Mouse (Mus musculus) midbrain, postnatal 0 days (tissue): ENCODE measurements around the gene Ptbp1. TPM values are rescaled to one million over a fixed set of nuclear protein-coding genes. Genes with fewer than 3 reads are reported as not detected.

Experiments used
- ATAC-seq: fragments of 200-750 bp; cut with Nextera tagmentation; 2 replicates; pipeline ENCODE4 v1.8.0; 2017; ENCODE audit warnings: moderate number of reproducible peaks, mild to moderate bottlenecking, moderate TSS enrichment, moderate library complexity; ENCODE audit not compliant: low FRiP score
- DNase-seq: peaks from one replicate; pipeline ENCODE4 v3.0.0-alpha.2; 2015; ENCODE audit warnings: low spot score
- H3K27ac ChIP-seq: fragments of 300-500 bp; sonication (generic); 2 replicates; pipeline ENCODE4 v1.5.1; 2014; ENCODE audit warnings: low read depth, mild to moderate bottlenecking, low read length, mixed read lengths
- H3K27me3 ChIP-seq: fragments of 300-500 bp; sonication (generic); 2 replicates; pipeline ENCODE4 v1.6.1; 2014; ENCODE audit warnings: low read length, control low read depth, mixed read lengths; ENCODE audit not compliant: insufficient read depth
- H3K36me3 ChIP-seq: fragments of 300-500 bp; sonication (generic); 2 replicates; pipeline ENCODE4 v1.6.1; 2014; ENCODE audit warnings: low read length, control low read depth, mixed read lengths; ENCODE audit not compliant: insufficient read depth
- H3K4me1 ChIP-seq: fragments of 300-500 bp; sonication (generic); 2 replicates; pipeline ENCODE4 v1.6.1; 2014; ENCODE audit warnings: mild to moderate bottlenecking, control low read depth, antibody characterized with exemption, low read length, mixed read lengths; ENCODE audit not compliant: insufficient read depth
- H3K4me2 ChIP-seq: fragments of 300-500 bp; sonication (generic); 2 replicates; pipeline ENCODE4 v1.6.1; 2014; ENCODE audit warnings: low read depth, mild to moderate bottlenecking, low read length, mixed read lengths; ENCODE audit not compliant: poor library complexity, severe bottlenecking
- H3K4me3 ChIP-seq: fragments of 300-500 bp; sonication (generic); 2 replicates; pipeline ENCODE4 v1.5.1; 2014; ENCODE audit warnings: low read depth, mild to moderate bottlenecking, low read length, moderate library complexity
- H3K9ac ChIP-seq: fragments of 300-500 bp; sonication (generic); replicated peaks from 2 replicates; pipeline ENCODE4 v1.6.1; 2014; ENCODE audit warnings: mild to moderate bottlenecking, low read length, moderate library complexity, mixed read lengths; ENCODE audit not compliant: poor library complexity, severe bottlenecking
- H3K9me3 ChIP-seq: fragments of 300-500 bp; sonication (generic); 2 replicates; pipeline ENCODE4 v1.6.1; 2016; ENCODE audit warnings: low read length, control low read depth
- CTCF ChIP-seq: IDR thresholded peaks from 2 replicates; pipeline ENCODE4 v1.5.1; 2016; ENCODE audit warnings: antibody characterized with exemption, mild to moderate bottlenecking
- WGBS: fragments of 180-500 bp; shearing (Covaris S2); extraction: QIAGEN DNeasy Blood & Tissue Kit; methylation state at CpG from one replicate; pipeline ENCODE4 v1.1.7; 2014; 5-methylcytosine and 5-hydroxymethylcytosine counted together
- polyA plus RNA-seq: library from polyadenylated mRNA; unstranded; fragments of >200 nt; fragmentation: Nextera tagmentation; extraction: Ambion mirVana; gene quantifications from 2 replicates; pipeline ENCODE4 v1.2.1, GENCODE M21; 2015
- total RNA-seq: library from RNA; depleted of rRNA; stranded (reverse); fragments of >200 nt; gene quantifications from 2 replicates; pipeline ENCODE4 v1.2.3, GENCODE M21; 2014; rRNA removed

The Ptbp1 gene
- 114 and 119 TPM in 2 replicates for total RNA-seq
- polyA plus RNA-seq = 46.2 and 49.7 TPM in 2 replicates

- Histone ChIP-seq H3K9ac (peak within 1 kb of the TSS; percentile 99), H3K9me3 (no peaks in the 10 kb centered on the region), H3K36me3 (peaks cover 3% of the 10 kb centered on the region; the same call in 1 of the 2 replicates), H3K27ac (peak within 1 kb of the TSS; percentile 100), H3K4me1 (peaks cover 41% of the 10 kb centered on the region), H3K27me3 (no peaks in the 10 kb centered on the region), H3K4me3 (peak within 1 kb of the TSS; percentile 93), H3K4me2 (peak within 1 kb of the TSS; percentile 93)
- DNase-seq (peak; percentile 100), ATAC-seq (peak; percentile 94)
- TF ChIP-seq CTCF = no peak; the same call in 1 of the 2 replicates
- under 1% methylated on average over 74 of the region's 75 CpGs for WGBS
Observed at GRCm38 (mm10) chr10:79853860-79854795, at the start of gene Ptbp1. Gene Ptbp1, plus strand, starts transcription at chr10:79854427.

- H3K36me3 ChIP-seq = peaks cover 20% of the 10 kb centered on the region
- 78% methylated on average over 11 of the region's 11 CpGs for WGBS
- ATAC-seq = no peak
- no peak for DNase-seq
- no peak for TF ChIP-seq CTCF
- no peak overlapping the region for H3K4me3 ChIP-seq
- no peaks in the 10 kb centered on the region for H3K27me3 ChIP-seq
- H3K27ac ChIP-seq = no peak overlapping the region; the same call in 1 of the 2 replicates
- 0 out of 2 replicates have a peak overlapping the region, but pooled peaks have one; percentile 9 for H3K9ac ChIP-seq
- H3K4me2 ChIP-seq = no peak overlapping the region
- peaks cover 19% of the 10 kb centered on the region for H3K4me1 ChIP-seq
- no peaks in the 10 kb centered on the region for H3K9me3 ChIP-seq
Observed at GRCm38 (mm10) chr10:79805636-79806035, 48.6 kb upstream of the Ptbp1 start.

- no peak overlapping the region for H3K4me2 ChIP-seq
- ATAC-seq (no peak), DNase-seq (no peak)
- 87% methylated on average over 9 of the region's 9 CpGs for WGBS
- H3K4me1 ChIP-seq = peaks cover 19% of the 10 kb centered on the region
- H3K9ac ChIP-seq = no peak overlapping the region
- no peak overlapping the region for H3K27ac ChIP-seq
- H3K4me3 ChIP-seq = no peak overlapping the region
- peaks cover 23% of the 10 kb centered on the region for H3K36me3 ChIP-seq
- no peaks in the 10 kb centered on the region for H3K27me3 ChIP-seq
- no peaks in the 10 kb centered on the region for H3K9me3 ChIP-seq
- no peak for TF ChIP-seq CTCF
Observed at GRCm38 (mm10) chr10:79806331-79806730, 47.9 kb upstream of the Ptbp1 start.

- Histone ChIP-seq H3K9me3 (no peaks in the 10 kb centered on the region), H3K36me3 (peaks cover 26% of the 10 kb centered on the region), H3K9ac (no peak overlapping the region), H3K27ac (no peak overlapping the region), H3K27me3 (no peaks in the 10 kb centered on the region), H3K4me2 (no peak overlapping the region), H3K4me3 (no peak overlapping the region), H3K4me1 (peaks cover 17% of the 10 kb centered on the region)
- no peak for DNase-seq
- 84% methylated on average over 10 of the region's 10 CpGs for WGBS
- TF ChIP-seq CTCF = no peak
- no peak for ATAC-seq
Observed at GRCm38 (mm10) chr10:79806972-79807371, 47.3 kb upstream of the Ptbp1 start.

GRCm38 (mm10) chr10:79807826-79808225, 46.4 kb upstream of the Ptbp1 start:
- H3K9ac ChIP-seq = no peak overlapping the region
- TF ChIP-seq CTCF = no peak
- H3K27me3 ChIP-seq = no peaks in the 10 kb centered on the region
- H3K4me2 ChIP-seq = no peak overlapping the region
- H3K4me1 ChIP-seq = peaks cover 9% of the 10 kb centered on the region
- peaks cover 32% of the 10 kb centered on the region for H3K36me3 ChIP-seq
- H3K27ac ChIP-seq = peak overlapping the region; percentile 32; the same call in 1 of the 2 replicates
- H3K9me3 ChIP-seq = no peaks in the 10 kb centered on the region
- DNase-seq = peak; percentile 51
- ATAC-seq = no peak
- WGBS = 44% methylated on average over 11 of the region's 11 CpGs
- H3K4me3 ChIP-seq = no peak overlapping the region

GRCm38 (mm10) chr10:79808728-79809127, 45.5 kb upstream of the Ptbp1 start:
- no peak overlapping the region for H3K4me2 ChIP-seq
- H3K27ac ChIP-seq = no peak overlapping the region
- no peak overlapping the region for H3K9ac ChIP-seq
- H3K4me3 ChIP-seq = no peak overlapping the region
- 86% methylated on average over 11 of the region's 11 CpGs for WGBS
- H3K27me3 ChIP-seq = no peaks in the 10 kb centered on the region
- peaks cover 32% of the 10 kb centered on the region for H3K36me3 ChIP-seq
- no peak for TF ChIP-seq CTCF
- ATAC-seq (no peak), DNase-seq (no peak)
- H3K9me3 ChIP-seq = no peaks in the 10 kb centered on the region
- no peaks in the 10 kb centered on the region; the same call in 1 of the 2 replicates for H3K4me1 ChIP-seq
